Mouse (Mus musculus) left cerebral cortex, adult 11 months (tissue): ENCODE measurements at regions not wholly inside any gene's neighbourhood (a gene's known extent, or its start where the extent isn't known, plus 50 kb on each side); places are given as distances from the start of the nearest gene placed in this dataset.

Experiments
- DNase-seq: peaks from one replicate; pipeline ENCODE4 v3.0.0; 2022; ENCODE audit warnings: low spot score

DNA sequence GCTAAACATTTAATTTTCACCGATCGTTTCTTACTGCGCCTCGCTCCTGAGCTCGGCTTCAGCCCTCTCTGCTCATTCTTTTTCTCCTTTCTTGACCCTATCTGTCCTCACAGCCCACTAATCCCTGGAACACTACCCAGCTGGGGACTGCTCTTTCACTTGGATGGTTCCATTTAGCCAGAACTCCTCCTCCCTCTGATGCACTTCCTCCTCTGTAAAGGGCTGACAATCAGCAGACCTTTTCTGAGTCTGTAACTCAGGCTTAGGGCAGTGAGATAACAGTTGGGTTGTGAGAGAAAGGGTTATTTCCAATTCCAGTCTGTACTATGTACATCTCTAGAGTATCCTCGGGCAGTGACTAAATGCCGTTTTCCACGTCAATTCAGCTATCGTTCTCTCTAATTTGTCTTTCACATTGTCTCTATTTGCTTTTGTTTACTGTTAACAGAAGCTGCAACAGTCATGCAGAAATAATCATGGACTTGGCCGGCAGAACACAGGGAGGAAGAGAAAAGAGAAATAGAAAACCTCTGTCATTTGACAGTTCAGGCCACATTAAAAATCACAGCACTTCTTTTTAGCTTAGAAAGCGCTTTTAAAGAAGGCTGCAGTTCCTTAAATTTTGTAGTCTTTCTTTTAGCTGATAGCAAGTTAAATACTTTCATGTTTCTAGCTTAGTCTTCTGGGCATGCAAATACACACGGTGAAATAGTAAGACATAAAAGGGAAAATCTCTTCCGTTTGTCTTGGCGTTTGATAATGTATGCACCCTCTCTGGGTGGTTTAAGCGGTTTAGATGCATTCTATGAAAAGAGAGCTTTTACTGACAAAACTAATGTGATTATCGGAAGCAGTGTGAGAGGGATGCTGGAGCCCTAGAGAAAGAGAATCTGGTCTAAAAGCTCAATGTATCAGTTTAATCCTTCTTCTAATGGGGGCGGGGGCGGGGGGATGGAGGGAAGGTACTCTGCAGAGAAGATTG lies 94.7 kb upstream of the Fam181b start:
- DNase-seq, result no peak

DNA sequence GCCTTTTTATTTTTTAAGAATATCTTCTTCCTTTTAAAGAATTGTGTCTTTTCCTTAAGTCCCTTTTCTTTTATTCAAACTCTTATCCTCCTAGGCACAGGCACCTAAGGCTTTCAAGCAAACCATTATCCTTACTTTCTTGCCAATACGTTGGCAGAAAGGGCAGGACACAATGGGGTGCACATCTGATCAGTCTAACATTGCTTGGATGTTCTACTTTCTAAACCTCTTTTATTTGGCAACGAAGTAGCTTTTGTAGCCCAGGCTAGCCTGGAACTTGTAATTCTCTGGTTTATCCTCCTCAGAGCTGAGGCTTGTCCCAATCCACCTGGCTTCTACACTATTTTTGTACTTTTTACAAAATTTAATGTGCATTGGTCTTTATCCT lies 94.0 kb upstream of the Fam181b start:
- DNase-seq, result no peak

DNA sequence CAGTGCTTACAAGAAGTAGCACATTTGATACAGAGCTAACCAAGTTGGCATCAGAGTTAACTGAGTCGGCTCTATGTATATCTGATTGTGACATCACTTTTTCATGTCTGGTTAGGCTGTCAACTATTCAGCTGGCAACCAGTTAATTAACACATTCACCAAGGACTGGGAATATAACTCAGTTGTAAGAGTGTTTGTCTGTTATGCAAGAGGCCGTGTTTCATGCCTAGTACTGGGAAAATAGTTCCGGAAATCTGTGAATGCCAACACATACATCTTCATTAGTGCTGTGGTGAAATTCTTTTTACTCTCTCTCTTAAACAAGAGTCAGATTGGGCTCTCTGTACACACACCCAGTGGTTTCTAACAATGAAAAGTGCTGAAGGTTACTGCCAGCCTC lies 80.8 kb upstream of the Fam181b start:
- DNase-seq, result no peak

DNA sequence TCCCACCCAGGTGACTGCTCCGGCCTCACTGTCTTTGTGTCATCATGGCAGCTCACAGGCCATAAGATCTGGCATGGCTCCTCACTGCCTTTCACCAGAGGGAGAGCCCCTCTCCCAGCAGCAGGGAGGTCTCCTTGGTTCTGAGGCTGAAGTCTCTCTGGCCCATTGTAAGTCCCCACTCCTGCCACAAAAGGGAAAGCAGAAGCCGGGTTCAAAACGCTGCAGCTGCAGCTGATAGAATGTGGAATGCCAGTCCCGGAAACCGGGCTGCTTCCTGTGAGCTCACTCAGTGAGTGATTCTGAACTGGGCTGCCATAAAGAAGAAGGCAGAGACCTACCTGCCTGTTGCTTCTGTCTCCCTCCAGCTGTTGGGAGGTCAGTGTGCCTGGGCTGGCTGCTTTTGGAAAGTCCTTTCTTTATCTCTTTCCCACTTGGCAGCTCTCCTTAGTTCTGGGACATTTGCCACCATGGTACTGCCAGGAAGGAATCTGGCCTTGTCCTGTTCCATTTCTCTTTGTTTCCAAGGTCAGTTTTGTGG lies 72.9 kb upstream of the Fam181b start:
- DNase-seq, result peak; percentile 35

DNA sequence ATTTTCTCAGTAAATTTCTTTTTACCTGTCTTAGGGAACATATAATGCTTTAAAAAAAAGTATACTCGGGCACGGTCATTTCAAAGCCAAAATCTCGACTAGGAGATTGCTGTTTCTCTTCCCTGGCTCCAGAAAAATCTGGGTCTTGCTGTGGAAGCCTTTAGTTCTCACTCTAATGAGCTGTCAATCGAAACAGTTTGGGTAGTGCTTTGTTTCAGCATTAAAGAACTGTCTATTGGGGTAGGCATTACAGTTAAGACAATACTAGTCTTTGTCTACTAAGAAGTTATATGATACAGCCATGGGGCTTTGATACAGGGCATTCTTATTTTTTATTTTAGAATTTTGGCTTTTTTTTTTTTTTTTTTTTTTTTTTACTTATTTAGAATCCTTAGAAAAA lies 71.9 kb upstream of the Fam181b start:
- DNase-seq, result no peak

DNA sequence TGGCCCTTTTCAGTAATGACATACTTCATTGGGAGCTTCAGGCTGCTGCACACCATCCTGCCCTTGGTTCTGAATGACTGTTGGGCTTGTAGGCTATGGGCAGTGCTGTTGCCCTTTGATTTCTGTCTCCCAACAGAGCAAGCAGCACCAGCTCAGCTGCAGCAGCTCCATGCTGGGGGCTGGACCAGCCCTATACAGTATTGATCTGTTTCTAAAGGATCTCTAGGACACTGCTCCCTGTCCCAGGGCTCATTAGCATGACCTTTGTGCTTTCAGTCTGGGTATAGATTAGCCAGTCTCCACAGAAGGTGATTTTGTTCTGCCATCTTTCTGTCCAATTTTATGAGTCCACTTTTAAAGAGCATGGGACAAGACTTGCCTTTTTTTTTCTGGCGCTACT lies 60.3 kb upstream of the Fam181b start:
- DNase-seq, result no peak

DNA sequence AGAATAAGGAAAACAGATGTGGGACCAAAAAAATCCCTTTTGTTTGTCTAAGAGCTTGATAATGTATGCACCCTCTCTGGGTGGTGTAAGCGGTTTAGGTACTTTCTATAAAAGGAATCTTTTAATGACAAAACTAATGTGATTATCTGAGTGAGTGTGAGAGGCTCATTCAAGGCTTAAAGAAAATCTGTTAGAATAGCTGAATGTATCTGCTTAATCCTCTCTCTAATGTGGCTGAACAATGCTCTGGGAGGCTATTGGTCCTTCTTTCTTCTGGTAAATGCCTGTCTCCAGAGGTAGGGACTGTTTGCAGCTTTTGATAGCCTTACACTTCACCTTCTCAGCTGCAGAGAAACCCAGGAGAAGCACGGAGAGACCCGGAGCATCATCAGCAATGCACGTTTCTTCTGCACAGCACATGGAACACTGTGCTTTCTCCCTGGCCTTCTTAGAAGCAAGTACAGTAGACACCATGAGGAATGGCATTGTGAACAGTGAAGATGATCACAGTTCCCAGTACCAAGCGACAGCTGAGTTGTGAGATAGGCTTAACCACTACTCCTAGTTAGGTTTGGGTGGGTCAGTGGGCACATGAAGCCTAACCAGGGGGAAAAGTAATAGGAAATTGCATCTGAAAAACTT lies 56.1 kb upstream of the Fam181b start:
- DNase-seq, result no peak

DNA sequence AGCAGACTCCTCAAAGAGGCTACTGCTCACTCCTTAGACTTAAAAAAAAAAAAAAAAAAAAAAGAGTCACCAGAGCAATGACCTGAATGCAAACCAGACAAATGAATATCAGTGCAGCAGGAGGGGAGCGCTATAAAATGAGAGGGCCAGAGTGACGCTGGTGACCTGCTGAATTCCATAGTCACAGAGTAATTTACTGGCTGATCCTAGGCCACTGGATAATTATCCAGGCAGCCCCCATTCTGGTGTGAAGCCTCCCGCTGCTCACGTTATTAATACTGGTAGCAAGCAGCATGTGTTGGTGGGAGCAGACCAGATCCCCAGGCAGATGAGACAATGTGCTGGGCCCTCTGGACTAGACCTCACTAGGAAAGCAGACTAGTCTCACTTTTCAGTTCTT lies 53.4 kb upstream of the Fam181b start:
- DNase-seq, result no peak
